Mouse (Mus musculus) forebrain, embryonic 13.5 days (tissue): ENCODE data around the gene Arl3. TPM values are rescaled to one million over a fixed set of nuclear protein-coding genes. Genes with fewer than 3 reads are reported as not detected.
"Not testable (repeated sequence)": the region's sequence is repeated elsewhere in the genome, so short reads cannot be mapped to it uniquely, and the experiment has no call there.

Experiments
- ATAC-seq: fragments of 200-750 bp; cut with Nextera tagmentation; 2 replicates; pipeline ENCODE4 v1.8.0; 2017
- H3K27ac ChIP-seq: fragments of 300-500 bp; sonication (generic); 2 replicates; pipeline ENCODE4 v1.5.1; 2015; ENCODE audit warnings: inconsistent platforms, mild to moderate bottlenecking, moderate library complexity
- H3K27me3 ChIP-seq: fragments of 300-500 bp; sonication (generic); 2 replicates; pipeline ENCODE4 v1.6.1; 2015; ENCODE audit warnings: mild to moderate bottlenecking, inconsistent platforms
- H3K36me3 ChIP-seq: fragments of 300-500 bp; sonication (generic); 2 replicates; pipeline ENCODE4 v1.6.1; 2015; ENCODE audit warnings: mild to moderate bottlenecking, inconsistent platforms; ENCODE audit not compliant: poor library complexity, severe bottlenecking
- H3K4me1 ChIP-seq: fragments of 300-500 bp; sonication (generic); 2 replicates; pipeline ENCODE4 v1.6.1; 2015; ENCODE audit warnings: inconsistent platforms
- H3K4me2 ChIP-seq: fragments of 300-500 bp; sonication (generic); 2 replicates; pipeline ENCODE4 v1.6.1; 2015; ENCODE audit warnings: inconsistent platforms, mild to moderate bottlenecking, moderate library complexity
- H3K4me3 ChIP-seq: fragments of 300-500 bp; sonication (generic); 2 replicates; pipeline ENCODE4 v1.5.1; 2015; ENCODE audit warnings: mild to moderate bottlenecking, inconsistent platforms
- H3K9ac ChIP-seq: fragments of 300-500 bp; sonication (generic); 2 replicates; pipeline ENCODE4 v1.6.1; 2015; ENCODE audit warnings: mild to moderate bottlenecking, inconsistent platforms
- H3K9me3 ChIP-seq: fragments of 300-500 bp; sonication (generic); replicated peaks from 2 replicates; pipeline ENCODE4 v1.6.1; 2016; ENCODE audit warnings: inconsistent platforms
- WGBS: fragments of 180-500 bp; shearing (Covaris S2); methylation state at CpG from one replicate; pipeline ENCODE4 v1.1.7; 2015; 5-methylcytosine and 5-hydroxymethylcytosine counted together
- polyA plus RNA-seq: library from polyadenylated mRNA; unstranded; fragments of >200 nt; fragmentation: Nextera tagmentation; extraction: Ambion mirVana; gene quantifications from 2 replicates; pipeline ENCODE4 v1.2.1, GENCODE M21; 2015

Arl3 gene
- polyA plus RNA-seq, 1 experiment from 2014 or later: 245 TPM

DNA sequence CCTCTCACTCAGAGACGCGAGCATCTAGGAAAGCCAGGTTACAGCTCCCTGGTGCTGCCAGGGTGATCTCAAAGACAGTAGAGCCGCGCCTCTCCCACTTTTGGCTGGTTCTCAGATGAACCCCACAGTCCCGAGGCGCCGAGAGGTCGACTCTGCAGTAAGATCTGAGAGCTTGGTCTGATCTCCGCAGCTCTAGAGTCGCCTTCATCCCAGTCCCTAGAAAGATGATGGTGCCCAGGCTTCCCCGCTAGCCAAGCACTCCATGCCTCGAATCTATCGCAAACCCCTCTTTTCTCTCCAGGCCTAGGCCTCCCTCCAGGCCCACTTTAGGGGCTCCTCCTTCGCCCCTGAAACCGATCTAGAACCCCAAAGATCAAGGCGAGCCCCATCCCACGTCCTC, 450 bp downstream of the Arl3 start:
- H3K27ac ChIP-seq: peak overlapping the region; percentile 81
- peaks cover 2% of the 10 kb centered on the region for H3K36me3 ChIP-seq
- H3K9ac ChIP-seq: peak overlapping the region; percentile 87
- WGBS: 0% methylated on average over 17 of the region's 17 CpGs
- H3K4me1 ChIP-seq: peaks cover 30% of the 10 kb centered on the region
- peak overlapping the region; percentile 86 for H3K4me2 ChIP-seq
- H3K9me3 ChIP-seq: no peaks in the 10 kb centered on the region
- H3K27me3 ChIP-seq: no peaks in the 10 kb centered on the region
- H3K4me3 ChIP-seq: peak overlapping the region; percentile 86
- ATAC-seq: no peak; the same call in 1 of the 2 replicates

- peaks cover 30% of the 10 kb centered on the region for H3K4me1 ChIP-seq
- H3K36me3 ChIP-seq: peaks cover 8% of the 10 kb centered on the region
- 17% methylated on average over 10 of the region's 10 CpGs for WGBS
- H3K9me3 ChIP-seq: no peaks in the 10 kb centered on the region; the same call in 1 of the 2 replicates
- no peaks in the 10 kb centered on the region for H3K27me3 ChIP-seq
- H3K4me2 ChIP-seq: peak overlapping the region; percentile 86
- peak overlapping the region; percentile 86 for H3K4me3 ChIP-seq
- no peak for ATAC-seq
- H3K9ac ChIP-seq: peak overlapping the region; percentile 87
- H3K27ac ChIP-seq: no peak overlapping the region
Measured at GRCm38 (mm10) chr19:46571878-46572244, 1.1 kb downstream of the Arl3 start.

DNA sequence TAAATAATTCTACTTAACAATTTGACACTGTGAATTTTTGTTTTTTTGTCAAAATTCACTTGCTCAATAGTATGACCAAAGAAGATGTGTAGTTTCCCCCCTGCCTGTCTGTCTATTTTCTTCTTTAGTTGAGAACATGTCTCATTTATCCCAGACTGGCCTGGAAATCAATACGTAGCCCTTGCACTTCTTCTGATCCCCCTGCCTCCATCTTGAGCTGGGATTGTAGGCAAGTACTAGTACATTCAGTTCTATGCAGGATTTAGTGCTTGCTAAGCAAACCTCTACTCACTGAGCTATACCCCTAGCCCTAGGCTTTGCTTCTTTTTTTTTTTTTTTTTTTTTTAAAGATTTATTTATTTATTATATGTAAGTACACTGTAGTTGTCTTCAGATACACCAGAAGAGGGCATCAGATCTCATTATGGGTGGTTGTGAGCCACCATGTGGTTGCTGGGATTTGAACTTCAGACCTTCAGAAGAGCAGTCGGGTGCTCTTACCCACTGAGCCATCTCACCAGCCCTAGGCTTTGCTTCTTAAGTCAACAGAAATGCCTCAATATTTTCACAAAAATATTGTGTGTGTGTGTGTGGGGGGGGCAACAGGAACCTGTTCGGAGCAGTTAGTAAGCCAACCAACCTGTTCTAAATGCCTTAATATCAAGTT, 1.7 kb downstream of the Arl3 start:
- ATAC-seq, H3K9me3 ChIP-seq, H3K27me3 ChIP-seq, H3K36me3 ChIP-seq, H3K27ac ChIP-seq: not testable (repeated sequence)
- 89% methylated on average over 3 of the region's 3 CpGs for WGBS
- H3K4me3 ChIP-seq: peak overlapping the region; percentile 86
- H3K4me2 ChIP-seq: peak overlapping the region; percentile 86
- peaks cover 30% of the 10 kb centered on the region for H3K4me1 ChIP-seq
- peak overlapping the region; percentile 87 for H3K9ac ChIP-seq

DNA sequence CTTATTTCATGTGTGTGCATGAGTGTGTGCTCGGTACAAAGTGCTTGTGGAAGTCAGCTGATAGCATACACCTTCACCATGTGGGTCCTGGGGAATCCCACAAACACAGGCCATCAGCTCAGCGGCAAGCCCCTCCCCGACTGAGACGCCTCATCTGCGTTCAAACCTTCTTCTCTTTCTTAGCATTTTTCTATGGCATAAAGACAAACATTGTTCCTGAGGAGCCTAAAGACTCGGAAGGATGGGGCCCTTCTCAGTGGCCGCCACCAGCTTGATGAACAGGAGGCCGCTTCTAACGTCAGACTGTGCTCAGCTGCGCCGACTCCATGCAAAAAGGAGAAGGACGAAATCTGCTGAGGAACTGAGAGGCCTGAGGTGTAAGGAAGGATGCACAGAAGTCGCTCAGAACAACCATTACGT, 8.9 kb downstream of the Arl3 start:
- WGBS: 64% methylated on average over 14 of the region's 14 CpGs
- Histone ChIP-seq H3K4me3 (no peak overlapping the region), H3K4me1 (0 out of 2 replicates have a peak, but pooled peaks cover 12% of the 10 kb centered on the region), H3K36me3 (peaks cover 17% of the 10 kb centered on the region), H3K4me2 (no peak overlapping the region), H3K9ac (no peak overlapping the region), H3K27me3 (no peaks in the 10 kb centered on the region), H3K9me3 (no peaks in the 10 kb centered on the region; the same call in 1 of the 2 replicates), H3K27ac (no peak overlapping the region)
- no peak for ATAC-seq

DNA sequence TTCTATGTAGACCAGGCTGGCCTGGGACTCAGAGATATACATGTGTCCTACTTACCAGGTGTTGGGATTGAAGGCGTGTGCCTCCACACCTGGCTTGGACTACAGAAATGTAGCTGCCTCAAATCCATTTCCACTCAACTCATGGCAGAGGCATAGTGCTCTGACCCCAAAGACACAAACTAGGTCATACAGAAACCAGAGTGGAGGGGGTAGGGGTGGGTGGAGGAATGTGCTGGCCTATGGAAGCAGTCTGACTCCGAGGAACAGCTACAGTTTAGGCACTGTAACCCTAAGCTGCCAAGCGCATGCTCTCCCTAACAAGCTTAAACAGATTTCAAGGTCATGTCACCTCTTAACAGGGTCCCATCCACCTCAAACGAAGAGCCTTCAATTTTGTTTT, 9.4 kb downstream of the Arl3 start:
- peaks cover 17% of the 10 kb centered on the region for H3K36me3 ChIP-seq
- no peak overlapping the region for H3K4me3 ChIP-seq
- H3K27ac ChIP-seq: no peak overlapping the region
- ATAC-seq: no peak
- H3K4me2 ChIP-seq: no peak overlapping the region
- H3K9me3 ChIP-seq: no peaks in the 10 kb centered on the region; the same call in 1 of the 2 replicates
- no peak overlapping the region for H3K9ac ChIP-seq
- 86% methylated on average over 4 of the region's 4 CpGs for WGBS
- H3K27me3 ChIP-seq: no peaks in the 10 kb centered on the region
- 0 out of 2 replicates have a peak, but pooled peaks cover 12% of the 10 kb centered on the region for H3K4me1 ChIP-seq

GRCm38 (mm10) chr19:46562581-46563515, 10.2 kb downstream of the Arl3 start:
- no peaks in the 10 kb centered on the region; the same call in 1 of the 2 replicates for H3K9me3 ChIP-seq
- 0 out of 2 replicates have a peak, but pooled peaks cover 12% of the 10 kb centered on the region for H3K4me1 ChIP-seq
- H3K4me2 ChIP-seq: no peak overlapping the region
- H3K4me3 ChIP-seq: no peak overlapping the region
- H3K36me3 ChIP-seq: peaks cover 23% of the 10 kb centered on the region
- no peak overlapping the region for H3K9ac ChIP-seq
- no peak overlapping the region for H3K27ac ChIP-seq
- 87% methylated on average over 14 of the region's 14 CpGs for WGBS
- ATAC-seq: no peak
- no peaks in the 10 kb centered on the region for H3K27me3 ChIP-seq

- H3K4me3 ChIP-seq: no peak overlapping the region
- no peak for ATAC-seq
- no peaks in the 10 kb centered on the region for H3K27me3 ChIP-seq
- H3K27ac ChIP-seq: no peak overlapping the region
- 28% methylated on average over 1 of the region's 1 CpGs for WGBS
- peaks cover 23% of the 10 kb centered on the region for H3K36me3 ChIP-seq
- no peak overlapping the region for H3K4me2 ChIP-seq
- no peaks in the 10 kb centered on the region; the same call in 1 of the 2 replicates for H3K9me3 ChIP-seq
- H3K9ac ChIP-seq: no peak overlapping the region
- H3K4me1 ChIP-seq: 0 out of 2 replicates have a peak, but pooled peaks cover 12% of the 10 kb centered on the region
Measured at GRCm38 (mm10) chr19:46562132-46562531, 10.9 kb downstream of the Arl3 start.

DNA sequence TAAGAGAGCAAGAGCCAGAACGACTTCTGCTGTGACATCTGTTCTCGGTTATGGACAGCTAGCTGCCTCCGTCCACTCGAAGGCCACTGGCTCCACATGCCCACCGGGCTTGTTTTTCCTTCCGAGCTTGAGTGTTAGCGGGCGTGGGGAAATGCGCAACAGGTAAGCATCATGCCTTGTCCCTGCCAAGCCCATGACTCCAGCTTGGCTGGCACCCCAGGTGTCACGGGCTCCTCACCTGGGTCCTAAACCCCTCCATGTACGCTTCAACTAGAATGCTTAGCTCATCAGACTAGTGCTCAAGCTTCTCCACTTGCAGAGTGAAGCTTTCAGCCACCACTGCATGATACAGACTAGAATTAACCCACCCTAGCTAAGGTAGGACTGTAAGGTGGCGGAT, 14.4 kb downstream of the Arl3 start:
- ATAC-seq: no peak
- Histone ChIP-seq H3K9me3 (no peaks in the 10 kb centered on the region), H3K36me3 (peaks cover 51% of the 10 kb centered on the region), H3K4me3 (no peak overlapping the region), H3K4me2 (no peak overlapping the region), H3K9ac (no peak overlapping the region), H3K27me3 (no peaks in the 10 kb centered on the region), H3K27ac (no peak overlapping the region), H3K4me1 (peaks cover 8% of the 10 kb centered on the region; the same call in 1 of the 2 replicates)
- 67% methylated on average over 12 of the region's 12 CpGs for WGBS

- H3K27me3 ChIP-seq: no peaks in the 10 kb centered on the region
- no peak overlapping the region for H3K9ac ChIP-seq
- no peak overlapping the region for H3K27ac ChIP-seq
- H3K9me3 ChIP-seq: no peaks in the 10 kb centered on the region
- no peak overlapping the region for H3K4me2 ChIP-seq
- WGBS: 78% methylated on average over 8 of the region's 8 CpGs
- peaks cover 51% of the 10 kb centered on the region for H3K36me3 ChIP-seq
- ATAC-seq: no peak
- no peak overlapping the region for H3K4me3 ChIP-seq
- peaks cover 13% of the 10 kb centered on the region; the same call in 1 of the 2 replicates for H3K4me1 ChIP-seq
Measured at GRCm38 (mm10) chr19:46558009-46558408, 15.0 kb downstream of the Arl3 start.

GRCm38 (mm10) chr19:46553541-46553955, 19.4 kb downstream of the Arl3 start:
- Histone ChIP-seq H3K27ac (peak overlapping the region; percentile 20; the same call in 1 of the 2 replicates), H3K4me2 (no peak overlapping the region), H3K4me3 (no peak overlapping the region), H3K9me3 (no peaks in the 10 kb centered on the region), H3K36me3 (peaks cover 71% of the 10 kb centered on the region), H3K4me1 (peaks cover 10% of the 10 kb centered on the region; the same call in 1 of the 2 replicates), H3K9ac (no peak overlapping the region), H3K27me3 (no peaks in the 10 kb centered on the region)
- 55% methylated on average over 11 of the region's 11 CpGs for WGBS
- peak; percentile 84 for ATAC-seq

DNA sequence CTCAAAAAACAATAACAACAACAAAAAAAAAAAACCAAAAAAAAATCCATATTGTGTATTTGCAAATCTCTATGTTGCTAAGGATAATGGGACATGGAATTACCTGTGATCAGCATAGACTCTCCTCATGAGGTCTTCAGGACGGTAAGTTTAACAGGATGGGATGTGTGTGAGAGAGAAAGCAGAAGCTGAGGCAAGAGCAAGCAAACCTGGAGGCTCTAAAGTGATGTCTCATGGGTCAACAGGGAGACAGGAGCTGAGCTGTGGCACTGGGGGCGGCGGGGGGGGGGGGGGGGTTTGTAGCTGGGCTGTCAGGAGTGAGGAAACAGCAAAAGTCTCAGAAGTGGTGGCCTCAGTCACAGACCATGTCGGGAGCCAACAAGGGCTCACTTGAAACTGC, 20.5 kb downstream of the Arl3 start:
- Histone ChIP-seq H3K9ac (no peak overlapping the region), H3K9me3 (no peaks in the 10 kb centered on the region), H3K4me3 (no peak overlapping the region), H3K4me2 (no peak overlapping the region), H3K36me3 (peaks cover 70% of the 10 kb centered on the region), H3K27me3 (no peaks in the 10 kb centered on the region), H3K27ac (no peak overlapping the region; the same call in 1 of the 2 replicates), H3K4me1 (peaks cover 19% of the 10 kb centered on the region)
- ATAC-seq: no peak
- WGBS: 88% methylated on average over 3 of the region's 4 CpGs

DNA sequence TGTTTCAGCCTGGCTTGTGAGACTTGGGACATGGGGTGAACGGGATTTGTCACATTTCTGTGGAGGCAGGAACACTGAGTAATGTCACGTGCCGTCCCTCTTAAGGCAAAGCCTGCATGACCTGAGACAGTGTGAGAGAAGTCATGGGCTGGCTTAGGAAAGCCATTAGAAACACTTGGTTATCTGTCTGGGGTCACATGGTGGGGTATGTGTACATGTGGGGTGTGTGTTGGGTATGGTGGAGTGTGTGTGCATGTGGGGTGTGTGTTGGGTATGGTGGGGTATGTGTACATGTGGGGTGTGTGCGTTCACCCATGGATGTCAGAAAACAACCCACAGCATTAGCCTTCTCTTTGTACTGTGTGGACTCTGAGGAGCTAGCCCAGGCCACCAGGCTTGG, 22.6 kb downstream of the Arl3 start:
- H3K36me3 ChIP-seq: peaks cover 58% of the 10 kb centered on the region
- peaks cover 24% of the 10 kb centered on the region for H3K4me1 ChIP-seq
- 85% methylated on average over 4 of the region's 4 CpGs for WGBS
- no peak overlapping the region for H3K4me2 ChIP-seq
- H3K9ac ChIP-seq: no peak overlapping the region
- no peak for ATAC-seq
- H3K4me3 ChIP-seq: no peak overlapping the region
- no peaks in the 10 kb centered on the region for H3K27me3 ChIP-seq
- no peaks in the 10 kb centered on the region for H3K9me3 ChIP-seq
- no peak overlapping the region for H3K27ac ChIP-seq
